Mouse (Mus musculus): ENCODE data around the gene Vmn2r120.

- no peak for TF ChIP-seq POLR2A (IDR thresholded peaks at IDR 0.05; ENCODE audit: insufficient read depth, low read length)
- no peak for TF ChIP-seq CTCF (IDR thresholded peaks at IDR 0.05; ENCODE audit: low read depth, low read length)
These were observed at the start of gene Vmn2r120 for GRCm38 (mm10) chr17:57545405-57545804.
